Mouse (Mus musculus) thymus, postnatal 0 days (tissue): ENCODE measurements around the gene E130114P18Rik. TPM values are rescaled to one million over a fixed set of nuclear protein-coding genes. Genes with fewer than 3 reads are reported as not detected.
A peak's percentile ranks its signal among the peaks of the same experiment; 100 is the strongest.

Source experiments
- DNase-seq: peaks from one replicate; pipeline ENCODE4 v3.0.0-alpha.2; 2015; ENCODE audit warnings: low spot score
- polyA plus RNA-seq: library from polyadenylated mRNA; unstranded; fragments of >200 nt; fragmentation: Nextera tagmentation; extraction: Ambion mirVana; gene quantifications from 2 replicates; pipeline ENCODE4 v1.2.1, GENCODE M21; 2015

Gene E130114P18Rik
- polyA plus RNA-seq, result 0.54 and 0.79 TPM in 2 replicates

DNA sequence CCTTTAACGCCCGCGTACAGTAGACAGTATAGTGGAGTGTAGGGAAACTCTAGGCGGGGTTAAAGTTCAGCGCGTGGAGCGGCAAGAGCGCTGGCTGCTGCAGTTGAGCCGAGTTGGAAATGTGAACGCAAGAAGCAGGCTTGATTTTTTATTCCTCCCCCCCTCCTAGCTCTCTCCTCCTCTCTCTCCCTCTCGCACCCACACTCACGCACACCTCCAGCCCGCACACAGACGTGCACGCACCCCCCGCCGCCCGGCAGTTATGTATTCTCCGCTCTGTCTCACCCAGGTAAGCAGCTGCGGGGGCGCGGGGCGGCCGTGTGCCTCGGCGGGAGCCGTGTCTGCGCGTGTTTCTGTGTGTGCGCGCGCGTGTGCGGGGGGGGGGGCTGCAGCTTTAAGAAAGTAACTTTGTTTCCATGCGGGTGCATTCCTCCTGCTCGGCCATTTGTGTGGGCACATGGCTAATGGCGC, at the start of gene E130114P18Rik:
E130114P18Rik (minus strand) TSS at position 373 of the 471 bp plus-strand sequence.
- DNase-seq, result peak; percentile 22

DNA sequence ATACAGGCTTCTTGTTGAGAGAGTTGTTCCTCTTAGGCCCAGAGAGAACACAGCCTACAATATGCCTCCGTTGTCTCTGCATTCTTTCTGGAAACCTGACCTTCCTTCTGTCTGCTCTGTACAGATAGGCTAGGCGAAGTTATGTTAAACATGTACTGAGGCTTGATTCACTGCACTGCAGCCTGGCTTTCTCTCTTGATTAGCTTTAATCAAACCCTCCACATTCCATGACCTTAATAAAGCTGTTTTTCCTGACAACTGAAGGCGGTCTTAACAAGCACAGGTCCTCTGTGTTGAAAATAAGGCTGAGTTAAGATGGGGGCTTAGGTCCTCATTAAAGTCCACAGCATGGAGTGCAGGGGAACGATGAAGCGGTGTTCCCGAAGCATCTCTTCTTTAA, 49.2 kb upstream of the E130114P18Rik start:
- DNase-seq, result no peak

DNA sequence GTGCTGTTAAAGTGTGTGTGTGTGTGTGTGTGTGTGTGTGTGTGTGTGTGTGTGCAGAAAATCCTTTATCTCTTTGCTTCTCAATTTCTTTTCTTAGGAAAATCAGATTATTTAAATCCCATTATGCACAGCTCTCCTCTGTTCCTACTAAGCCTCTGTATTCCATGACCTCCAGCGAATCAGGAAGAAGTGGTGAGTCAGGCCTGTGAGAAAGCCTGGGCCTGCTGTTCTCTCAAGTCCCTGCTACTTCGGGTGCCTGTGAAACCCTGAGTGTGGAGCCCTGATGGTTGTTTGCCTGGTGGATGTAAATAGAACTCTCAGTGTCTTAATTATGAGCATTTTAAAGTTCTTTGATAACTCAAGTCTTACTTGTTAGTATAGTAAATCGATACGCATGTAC, 48.0 kb upstream of the E130114P18Rik start:
- no peak for DNase-seq

DNA sequence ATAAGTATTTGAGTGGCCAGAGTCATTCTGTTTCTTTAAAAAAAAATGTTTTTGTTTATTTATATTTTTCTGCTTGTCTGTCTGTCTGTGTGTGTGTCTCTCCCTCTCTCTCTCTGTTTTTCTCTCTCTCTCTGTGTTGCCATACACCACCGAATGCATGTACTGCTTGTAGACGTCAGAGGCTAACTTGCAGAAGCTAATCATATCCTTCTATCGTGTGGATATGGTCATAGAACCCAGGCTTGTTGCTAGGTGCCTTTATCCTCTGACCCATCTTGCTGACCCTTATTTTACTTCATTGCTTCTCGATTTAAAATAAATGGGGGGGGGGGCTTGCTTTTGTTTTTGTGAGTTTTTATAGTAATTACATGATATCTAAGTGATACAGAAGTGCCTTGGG, 47.6 kb upstream of the E130114P18Rik start:
- DNase-seq, result no peak

DNA sequence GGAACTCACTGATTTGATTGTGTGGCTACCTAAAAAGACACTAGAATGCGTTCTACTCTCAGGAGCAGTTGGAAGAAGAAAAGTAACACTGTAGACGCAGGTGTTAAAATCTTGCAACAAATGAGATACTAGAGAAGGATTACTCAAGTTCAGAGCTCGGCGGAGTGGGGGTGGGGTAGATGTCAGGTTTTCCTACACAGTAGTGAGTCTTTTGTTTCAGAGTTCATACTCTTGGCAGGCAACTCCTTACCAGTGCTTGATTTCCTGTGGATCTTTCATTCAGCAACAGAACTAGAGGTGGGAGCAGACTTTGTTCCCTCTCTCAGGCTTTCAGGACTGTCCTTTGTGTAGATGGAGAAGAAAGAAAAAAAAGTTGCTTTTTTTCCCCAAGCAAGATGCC, 46.6 kb upstream of the E130114P18Rik start:
- DNase-seq, result no peak

DNA sequence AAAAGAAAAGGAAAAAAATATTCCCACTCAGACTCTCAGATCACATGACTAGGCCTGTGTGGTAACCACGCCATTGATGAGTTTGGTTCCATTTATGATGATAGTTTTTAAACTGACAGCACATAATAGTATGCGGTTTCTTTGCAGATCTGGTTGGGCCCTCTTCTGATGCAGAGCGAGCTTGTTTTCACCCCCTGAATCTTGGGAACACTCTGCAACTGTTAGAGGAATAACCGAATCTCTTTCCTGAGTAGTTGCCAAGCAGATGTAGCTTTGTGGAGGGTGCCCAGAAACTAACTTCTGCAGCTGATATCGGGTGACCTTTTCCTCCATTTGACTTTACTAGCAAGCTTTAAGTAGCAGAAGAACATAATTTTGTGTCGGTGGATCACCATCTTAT, 45.6 kb upstream of the E130114P18Rik start:
- DNase-seq, result no peak

- no peak for DNase-seq
These were observed 43.8 kb upstream of the E130114P18Rik start for GRCm38 (mm10) chr4:97821556-97822251.

- no peak for DNase-seq
These were observed 42.8 kb upstream of the E130114P18Rik start for GRCm38 (mm10) chr4:97820474-97821259.

DNA sequence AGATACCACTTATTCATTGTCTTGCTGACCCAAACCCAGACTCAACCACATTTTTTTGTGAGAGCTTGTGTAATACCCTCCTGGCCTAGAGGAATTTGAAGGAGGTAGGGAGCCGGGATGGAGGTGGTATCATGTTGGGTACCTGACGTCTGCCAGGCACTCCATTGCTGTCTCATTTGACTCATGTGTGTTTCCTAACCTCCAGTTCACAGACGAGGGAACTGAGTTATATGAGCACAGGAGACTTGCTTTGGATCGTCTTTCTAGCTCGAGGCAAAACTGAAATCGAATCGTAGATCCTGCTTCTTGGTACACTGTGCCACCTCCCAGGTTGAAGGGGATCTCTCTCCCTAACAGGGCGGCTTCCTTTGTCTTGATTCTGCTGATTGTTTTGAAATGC, 41.2 kb upstream of the E130114P18Rik start:
- DNase-seq, result no peak

- no peak for DNase-seq
These were observed 40.6 kb upstream of the E130114P18Rik start for GRCm38 (mm10) chr4:97818498-97818897.

- DNase-seq, result no peak
These were observed 39.9 kb upstream of the E130114P18Rik start for GRCm38 (mm10) chr4:97817741-97818140.

DNA sequence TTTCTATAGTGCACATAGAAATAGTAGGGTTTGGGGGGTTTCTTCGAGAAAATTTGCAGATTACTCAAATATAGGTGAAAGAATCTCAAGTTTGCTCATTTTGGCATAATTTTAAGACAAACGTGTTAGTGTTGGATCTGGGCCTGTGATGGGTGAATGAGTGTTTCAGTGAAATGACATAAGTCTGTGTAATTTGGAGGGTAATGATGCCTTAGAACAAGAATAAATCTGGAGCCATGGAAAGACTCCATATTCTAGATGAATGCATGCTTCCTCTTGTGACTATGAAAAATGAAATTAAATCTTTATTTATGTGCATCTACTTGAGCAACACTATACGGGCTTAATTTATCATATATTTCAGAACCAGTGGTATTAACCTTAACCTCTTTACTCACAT, 38.9 kb upstream of the E130114P18Rik start:
- no peak for DNase-seq

- no peak for DNase-seq
These were observed 38.1 kb upstream of the E130114P18Rik start for GRCm38 (mm10) chr4:97816001-97816400.

DNA sequence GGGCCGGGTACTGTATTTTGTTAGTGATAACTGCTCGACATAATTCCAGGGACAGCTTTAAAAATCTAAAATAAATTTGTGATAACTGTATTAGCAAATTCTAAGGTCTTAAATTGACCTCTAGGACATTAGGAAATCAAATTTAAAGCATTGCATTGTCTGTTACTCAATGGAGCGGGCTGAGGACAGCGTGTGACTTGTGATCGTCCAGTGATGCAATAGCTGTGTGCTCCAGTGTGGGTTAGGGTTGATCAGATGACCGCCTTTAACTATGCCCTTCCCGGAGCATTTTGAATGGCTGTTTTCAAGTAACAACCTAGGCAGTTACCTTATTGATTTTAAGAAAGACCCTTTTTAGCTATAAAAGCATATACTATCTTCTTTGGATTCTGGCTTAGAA, 36.6 kb upstream of the E130114P18Rik start:
- no peak for DNase-seq

- no peak for DNase-seq
These were observed 36.1 kb upstream of the E130114P18Rik start for GRCm38 (mm10) chr4:97813996-97814395.

DNA sequence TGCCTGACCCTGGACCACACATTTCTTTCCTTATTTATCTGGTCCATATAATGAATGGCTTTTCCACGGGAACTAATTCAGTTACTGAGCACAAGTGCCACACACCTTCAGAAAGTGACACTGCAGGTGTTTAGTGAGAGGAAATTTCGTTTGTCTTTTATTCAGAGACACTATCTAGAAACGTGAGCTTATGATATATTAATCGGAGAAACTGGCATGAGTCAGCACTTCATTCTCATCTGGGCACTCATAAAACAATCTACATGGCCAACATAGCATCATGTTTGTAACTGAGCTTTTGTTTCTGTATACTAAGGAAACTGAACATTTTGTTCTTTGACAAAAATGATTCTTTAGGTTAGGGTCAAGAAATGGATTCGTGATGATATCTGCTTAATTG, 35.2 kb upstream of the E130114P18Rik start:
- DNase-seq, result no peak

DNA sequence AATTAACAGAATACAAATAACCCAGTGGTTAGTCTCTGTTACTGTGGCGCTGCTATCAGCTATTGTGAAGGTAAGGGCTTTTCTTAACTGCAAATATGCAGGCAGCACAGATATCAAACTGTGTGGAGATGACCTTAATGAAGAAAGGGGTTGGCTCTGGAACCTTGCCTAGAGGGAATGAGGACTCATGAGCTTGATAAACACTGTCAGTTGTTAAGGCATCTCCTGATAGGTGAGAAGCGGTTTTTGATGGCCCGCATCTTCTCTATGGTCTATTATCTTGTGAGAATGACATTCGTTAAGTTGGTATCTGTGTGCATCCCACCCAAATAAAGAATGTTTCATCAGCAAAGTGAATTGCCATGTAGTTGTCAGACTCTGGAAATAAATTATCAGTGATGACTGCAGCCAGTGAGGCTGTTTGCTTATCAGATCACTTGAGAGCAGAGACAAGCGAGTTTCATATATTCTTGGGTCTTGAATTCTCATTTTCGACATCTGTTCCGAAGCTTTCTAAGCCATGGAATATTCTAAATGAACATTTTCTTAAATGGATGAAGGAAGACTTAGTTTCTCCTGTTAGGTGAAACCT, 32.6 kb upstream of the E130114P18Rik start:
- DNase-seq, result no peak

DNA sequence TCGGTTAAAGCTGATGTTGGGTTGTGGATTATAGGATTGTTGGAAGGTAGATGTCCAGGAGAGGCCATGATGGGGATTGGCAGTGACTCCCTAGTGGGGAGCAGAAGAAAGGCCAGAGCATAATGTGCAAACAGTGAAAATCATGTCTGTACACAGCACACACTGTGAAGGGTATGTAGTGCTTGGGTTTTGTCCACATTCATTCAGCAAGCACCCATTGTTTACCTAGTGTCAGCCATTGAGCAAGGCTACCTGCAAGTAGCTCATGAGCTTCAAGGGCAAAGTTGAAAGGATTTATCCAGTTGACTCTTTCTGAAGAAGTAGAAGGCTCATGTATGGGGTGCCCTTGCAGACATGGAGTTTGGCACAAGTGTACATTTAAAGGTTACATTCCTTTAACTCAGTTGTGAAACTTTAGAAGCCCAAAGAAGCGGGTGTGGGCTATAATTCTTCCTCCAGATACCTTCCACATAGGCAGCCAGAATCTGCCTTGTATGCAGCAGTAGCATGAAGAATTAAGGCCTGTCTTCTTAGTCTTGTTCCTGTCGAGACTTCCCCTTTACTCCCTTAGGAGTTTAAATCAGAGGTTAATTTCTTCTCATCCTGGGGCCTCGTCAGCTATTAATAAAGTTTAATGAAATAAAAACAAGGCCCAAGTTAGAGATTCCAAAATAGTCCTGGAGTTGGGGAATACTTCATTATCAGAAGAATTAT, 31.9 kb upstream of the E130114P18Rik start:
- no peak for DNase-seq

DNA sequence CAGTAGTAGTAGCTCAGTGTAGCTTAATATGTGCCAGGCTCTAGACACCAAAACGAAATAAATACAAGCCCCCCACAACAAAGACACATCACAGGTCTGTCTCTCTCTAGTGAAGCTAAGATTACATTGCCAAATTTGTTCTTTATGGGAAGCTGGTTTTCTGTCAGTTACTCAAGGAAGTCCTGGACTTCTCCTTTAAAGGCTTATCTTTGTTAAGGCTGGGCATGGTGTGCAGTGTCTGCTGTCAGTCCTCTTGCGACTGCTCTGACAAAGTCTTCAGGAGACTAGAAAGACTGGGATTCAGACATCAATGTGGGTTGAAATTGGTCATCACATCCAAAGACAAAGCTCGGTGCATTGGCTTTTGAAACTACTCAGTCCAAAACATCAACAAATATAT, 31.0 kb upstream of the E130114P18Rik start:
- no peak for DNase-seq

DNA sequence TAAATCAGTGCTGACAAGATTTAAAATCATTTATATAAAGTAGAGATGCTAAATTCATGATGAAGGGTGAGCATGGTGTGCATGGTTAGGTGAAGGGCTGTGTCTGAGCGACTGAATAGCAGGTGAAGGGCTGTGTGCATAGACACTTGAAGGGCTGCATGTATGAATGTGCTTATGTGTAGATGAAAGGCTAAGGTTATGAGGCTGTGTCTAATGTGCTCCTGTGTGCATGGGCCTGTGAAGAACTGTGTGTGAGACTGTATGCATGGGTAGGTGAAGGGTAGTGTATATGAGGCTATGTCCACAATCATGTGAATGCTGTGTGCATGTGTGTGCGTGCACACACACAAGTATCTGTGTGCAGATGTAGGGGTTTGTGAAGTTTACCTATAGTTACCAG, 29.0 kb upstream of the E130114P18Rik start:
- DNase-seq, result no peak
